In the genomic region with DNA sequence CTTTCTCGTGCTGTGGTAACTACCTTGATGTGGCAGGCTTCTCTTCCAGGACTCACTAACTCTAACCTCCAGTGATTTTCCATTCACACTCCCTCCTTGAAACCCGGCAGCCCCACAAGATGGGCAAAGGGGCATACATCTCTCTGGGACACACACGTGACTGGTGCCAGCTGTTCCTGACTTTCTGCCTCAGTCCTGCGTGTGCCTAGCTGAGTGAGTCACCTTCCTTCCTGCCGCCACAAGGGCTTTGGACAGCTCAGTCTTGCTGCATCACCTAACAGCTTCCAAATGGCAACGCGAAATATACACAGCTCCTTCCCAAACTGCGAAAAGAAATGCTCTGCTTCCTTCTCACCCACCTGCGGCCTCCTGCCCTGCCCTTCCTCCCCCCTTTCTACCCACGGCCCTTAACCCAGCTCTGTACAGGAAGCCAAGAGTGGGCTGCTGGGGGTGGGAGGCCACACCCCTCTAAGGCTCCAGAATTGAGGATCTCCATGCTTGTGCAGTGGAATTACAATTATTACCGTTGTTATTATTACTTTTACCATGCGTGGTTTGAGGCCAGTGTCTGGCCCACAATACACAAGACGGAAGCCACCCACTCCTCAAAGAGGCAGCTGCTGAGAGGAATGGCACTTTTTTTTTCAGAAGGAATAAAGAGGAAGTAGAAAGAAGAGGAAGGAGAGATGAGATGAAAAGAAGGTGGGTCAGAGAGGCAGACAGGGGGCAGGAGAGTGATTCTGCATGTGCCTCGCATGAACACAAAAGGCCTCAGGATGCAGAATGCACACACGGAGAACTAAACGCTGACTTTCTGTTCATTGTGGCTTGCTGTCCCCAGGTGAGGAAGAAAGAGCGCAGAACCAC, we compare ENCODE assay signal across 12 mouse cellular contexts.
A peak's percentile ranks its signal among the peaks of the same experiment; 100 is the strongest.
DNase-seq lines count a peak whose midpoint lies in the region; ATAC-seq and TF ChIP-seq lines count a peak whose summit lies in the region.
"Had no signal": no experiment of that assay in that cellular context is flagged by ENCODE, and none has a peak within 500 bp of the region (broad histone marks: within the 10 kb centered on the region; RNA-seq: fewer than 3 reads in every experiment).

No protein-coding gene starts in this region.

- TF ChIP-seq EP300 in MEL (IDR thresholded peaks at IDR 0.05; ENCODE audit: low read depth in 1 of 2, low read length in 2 of 2), result peak in 1 of 2 experiments; percentile 48; a peak in 1 of 4 replicates

- TF ChIP-seq POLR2A in MEL (IDR thresholded peaks at IDR 0.05; ENCODE audit: control insufficient read depth in 1 of 2, insufficient read depth in 1 of 2, low read depth in 1 of 2, low read length in 2 of 2, poor library complexity in 1 of 2), result no peak
- TF ChIP-seq POLR2A in thymus, adult 2 months (IDR thresholded peaks at IDR 0.05; ENCODE audit: control insufficient read depth, extremely low read depth, insufficient read depth, low read length, poor library complexity), result no peak

- peak in 2 of 3 experiments; percentile 20 to 21; a peak in 2 of 6 replicates for TF ChIP-seq CTCF in MEL (IDR thresholded peaks at IDR 0.05 in 2 of 3, conservative IDR thresholded peaks at IDR 0.05 in 1 of 3; ENCODE audit: control insufficient read depth in 1 of 3, insufficient read depth in 1 of 3, low read depth in 2 of 3, low read length in 3 of 3, poor library complexity in 1 of 3, severe bottlenecking in 1 of 3)
- no peak for TF ChIP-seq CTCF in thymus, adult 2 months (IDR thresholded peaks at IDR 0.05; ENCODE audit: borderline replicate concordance, control insufficient read depth, extremely low read depth, insufficient read depth, low read length, poor library complexity)

- H3K27me3 ChIP-seq in limb, embryonic 12.5 days, result no peaks in the 10 kb centered on the region
- H3K27me3 ChIP-seq in limb, embryonic 10.5 days (ENCODE audit: low read depth, poor library complexity, severe bottlenecking), result no peaks in the 10 kb centered on the region
- H3K27me3 ChIP-seq in MEL (ENCODE audit: control insufficient read depth in 1 of 2, insufficient read depth in 2 of 2, low read length in 2 of 2), result no peaks in the 10 kb centered on the region
- no peaks in the 10 kb centered on the region for H3K27me3 ChIP-seq in thymus, adult 2 months (ENCODE audit: control insufficient read depth, insufficient read depth, low read length)
- no peaks in the 10 kb centered on the region for H3K27me3 ChIP-seq in forebrain, embryonic 14.5 days (replicated peaks; ENCODE audit: control insufficient read depth, insufficient read depth, low read length)
- H3K27me3 ChIP-seq: liver, embryonic 12.5 days; midbrain, embryonic 12.5 days had no signal

- H3K27ac ChIP-seq in limb, embryonic 12.5 days, result peak overlapping the region; percentile 29; the same call in 1 of the 2 replicates
- no peak overlapping the region; the same call in 1 of the 2 replicates for H3K27ac ChIP-seq in limb, embryonic 10.5 days
- peak overlapping the region; percentile 17; the same call in 1 of the 2 replicates for H3K27ac ChIP-seq in MEL (ENCODE audit: control insufficient read depth, low read depth, low read length)
- peak overlapping the region; percentile 77 for H3K27ac ChIP-seq in thymus, adult 2 months (ENCODE audit: control insufficient read depth, insufficient read depth, low read length)
- no peak overlapping the region for H3K27ac ChIP-seq in forebrain, embryonic 14.5 days (ENCODE audit: low read depth, low read length)
- H3K27ac ChIP-seq: liver, embryonic 12.5 days; midbrain, embryonic 12.5 days had no signal

- no peaks in the 10 kb centered on the region for H3K79me2 ChIP-seq in MEL (ENCODE audit: control insufficient read depth, insufficient read depth, low read length, poor library complexity)

- peaks cover 22% of the 10 kb centered on the region for H3K4me1 ChIP-seq in limb, embryonic 12.5 days (replicated peaks)
- H3K4me1 ChIP-seq in limb, embryonic 10.5 days, result peaks cover 32% of the 10 kb centered on the region
- peaks cover 2 to 16% of the 10 kb centered on the region in 2 experiments; a peak in 3 of 4 replicates for H3K4me1 ChIP-seq in MEL (ENCODE audit: control insufficient read depth in 1 of 2, insufficient read depth in 2 of 2, low read length in 2 of 2)
- H3K4me1 ChIP-seq in thymus, adult 2 months (replicated peaks; ENCODE audit: control insufficient read depth, insufficient read depth, low read length), result peaks cover 30% of the 10 kb centered on the region
- peaks cover 25% of the 10 kb centered on the region for H3K4me1 ChIP-seq in forebrain, embryonic 14.5 days (ENCODE audit: control insufficient read depth, insufficient read depth, low read length)

- no peak overlapping the region for H3K4me2 ChIP-seq in limb, embryonic 12.5 days
- H3K4me2 ChIP-seq in forebrain, embryonic 14.5 days (ENCODE audit: low read length), result no peak overlapping the region
- H3K4me2 ChIP-seq: liver, embryonic 12.5 days; midbrain, embryonic 12.5 days had no signal

- no peak overlapping the region for H3K4me3 ChIP-seq in limb, embryonic 12.5 days (replicated peaks)
- no peak overlapping the region for H3K4me3 ChIP-seq in limb, embryonic 10.5 days
- H3K4me3 ChIP-seq in MEL (ENCODE audit: control insufficient read depth in 1 of 2, insufficient read depth in 1 of 2, low read depth in 2 of 2, low read length in 2 of 2), result no peak overlapping the region
- peak overlapping the region; percentile 3; the same call in 1 of the 2 replicates for H3K4me3 ChIP-seq in thymus, adult 2 months (ENCODE audit: control insufficient read depth, insufficient read depth, low read length)
- no peak overlapping the region for H3K4me3 ChIP-seq in forebrain, embryonic 14.5 days (ENCODE audit: low read depth, low read length)
- H3K4me3 ChIP-seq: liver, embryonic 12.5 days; midbrain, embryonic 12.5 days had no signal

- ATAC-seq in limb, embryonic 12.5 days (ENCODE audit: insufficient number of reproducible peaks, insufficient read depth, low FRiP score, low TSS enrichment, low read depth), result no peak
- ATAC-seq in erythroid progenitor cell, adult 5-6 weeks (replicated peaks; ENCODE audit: low FRiP score, poor library complexity, severe bottlenecking), result no peak
- ATAC-seq in forebrain, embryonic 14.5 days, result no peak

- no peak overlapping the region for H3K9ac ChIP-seq in limb, embryonic 12.5 days (replicated peaks)
- no peak overlapping the region for H3K9ac ChIP-seq in MEL (ENCODE audit: control insufficient read depth, low read depth, low read length, poor library complexity, severe bottlenecking)
- no peak overlapping the region for H3K9ac ChIP-seq in forebrain, embryonic 14.5 days (ENCODE audit: low read length)
- H3K9ac ChIP-seq: liver, embryonic 12.5 days; midbrain, embryonic 12.5 days had no signal

- 69% methylated on average over 17 of the region's 17 CpGs for WGBS in limb, embryonic 12.5 days
- 72% methylated on average over 17 of the region's 17 CpGs for WGBS in limb, embryonic 10.5 days
- 4% methylated on average over 17 of the region's 17 CpGs for whole genome bisulfite sequencing in thymus, adult 2 months
- 80% methylated on average over 17 of the region's 17 CpGs for WGBS in forebrain, embryonic 14.5 days

- no peaks in the 10 kb centered on the region for H3K36me3 ChIP-seq in limb, embryonic 12.5 days
- no peaks in the 10 kb centered on the region for H3K36me3 ChIP-seq in limb, embryonic 10.5 days
- H3K36me3 ChIP-seq in MEL (ENCODE audit: control insufficient read depth in 1 of 2, insufficient read depth in 2 of 2, low read length in 2 of 2), result peaks cover 0 to 7% of the 10 kb centered on the region in 2 experiments; a peak in 2 of 4 replicates
- H3K36me3 ChIP-seq in thymus, adult 2 months (ENCODE audit: control insufficient read depth, insufficient read depth, low read length), result no peaks in the 10 kb centered on the region
- no peaks in the 10 kb centered on the region for H3K36me3 ChIP-seq in forebrain, embryonic 14.5 days (ENCODE audit: control insufficient read depth, insufficient read depth, low read length)
- H3K36me3 ChIP-seq: liver, embryonic 12.5 days; midbrain, embryonic 12.5 days had no signal

- DNase-seq in limb, embryonic 10.5 days (ENCODE audit: low spot score), result no peak
- peak; percentile 72 for DNase-seq in MEL (ENCODE audit: low read depth, low spot score)
- DNase-seq in adrenal gland, postnatal 25 days, result peak; percentile 19
- DNase-seq in thymus, adult 2 months, result peak; percentile 63
- no peak for DNase-seq in forebrain, embryonic 14.5 days (ENCODE audit: low spot score)
- DNase-seq: heart, postnatal 14 days; kidney, adult 8-10 months; layer of hippocampus, adult 9-11 months had no signal

- H3K9me3 ChIP-seq in limb, embryonic 12.5 days, result no peaks in the 10 kb centered on the region
- no peaks in the 10 kb centered on the region for H3K9me3 ChIP-seq in limb, embryonic 10.5 days (replicated peaks)
- H3K9me3 ChIP-seq in MEL (replicated peaks; ENCODE audit: insufficient read depth, low read length), result no peaks in the 10 kb centered on the region
- no peaks in the 10 kb centered on the region for H3K9me3 ChIP-seq in forebrain, embryonic 14.5 days (replicated peaks; ENCODE audit: control insufficient read depth, low read length)
- H3K9me3 ChIP-seq: liver, embryonic 12.5 days had no signal

- TF ChIP-seq RAD21 in MEL (IDR thresholded peaks at IDR 0.05; ENCODE audit: low read depth, low read length), result no peak

TF ChIP-seq in MEL, 35 proteins besides CTCF, POLR2A, EP300 and RAD21:
- TF ChIP-seq ZNF384 (IDR thresholded peaks at IDR 0.05; ENCODE audit: low read depth, low read length), result peak; percentile 93
- TF ChIP-seq ZMIZ1 (IDR thresholded peaks at IDR 0.05; ENCODE audit: low read depth, low read length), result no peak

Comparison
In these comparisons a context has a peak if more than half of its experiments do, and no peak if none do; other contexts are left out.
1. H3K27ac ChIP-seq: peak in limb, embryonic 12.5 days (single experiment), MEL (single experiment) and thymus, adult 2 months (single experiment); none in limb, embryonic 10.5 days (single experiment) and forebrain, embryonic 14.5 days (single experiment).
2. DNase-seq: peak in MEL (single experiment), adrenal gland, postnatal 25 days (single experiment) and thymus, adult 2 months (single experiment); none in limb, embryonic 10.5 days (single experiment) and forebrain, embryonic 14.5 days (single experiment).